Mouse (Mus musculus) lung, postnatal 36 days (tissue): Measurements from ENCODE around the gene Pald1.

Experiments used
- DNase-seq: peaks from one replicate; pipeline ENCODE4 v3.0.0; 2022; ENCODE audit warnings: mixed read lengths

Gene Pald1

GRCm38 (mm10) chr10:61400407-61400806 lies 17.1 kb upstream of the Pald1 start:
- DNase-seq, result no peak

GRCm38 (mm10) chr10:61399156-61399734 lies 15.9 kb upstream of the Pald1 start:
- DNase-seq, result peak; percentile 90

- no peak for DNase-seq
Measured at GRCm38 (mm10) chr10:61398125-61398524, 14.8 kb upstream of the Pald1 start.

- peak; percentile 46 for DNase-seq
Measured at GRCm38 (mm10) chr10:61394476-61395136, 11.3 kb upstream of the Pald1 start.

- no peak for DNase-seq
Measured at GRCm38 (mm10) chr10:61392584-61392983, 9.3 kb upstream of the Pald1 start.

GRCm38 (mm10) chr10:61390148-61390547 lies 6.8 kb upstream of the Pald1 start:
- peak; percentile 73 for DNase-seq

- no peak for DNase-seq
Measured at GRCm38 (mm10) chr10:61389020-61389419, 5.7 kb upstream of the Pald1 start.

GRCm38 (mm10) chr10:61386284-61386683 lies 3.0 kb upstream of the Pald1 start:
- DNase-seq, result peak; percentile 73

- no peak for DNase-seq
Measured at GRCm38 (mm10) chr10:61385174-61385573, 1.8 kb upstream of the Pald1 start.

- DNase-seq, result no peak
Measured at GRCm38 (mm10) chr10:61383715-61384047, 351 bp upstream of the Pald1 start.

GRCm38 (mm10) chr10:61382281-61382731 lies 1.0 kb downstream of the Pald1 start:
- DNase-seq, result peak; percentile 55

GRCm38 (mm10) chr10:61381823-61382222 lies 1.5 kb downstream of the Pald1 start:
- peak; percentile 73 for DNase-seq

- DNase-seq, result peak; percentile 68
Measured at GRCm38 (mm10) chr10:61380186-61380585, 3.1 kb downstream of the Pald1 start.

GRCm38 (mm10) chr10:61379340-61380040 lies 3.8 kb downstream of the Pald1 start:
- no peak for DNase-seq

- no peak for DNase-seq
Measured at GRCm38 (mm10) chr10:61378698-61379097, 4.6 kb downstream of the Pald1 start.

- no peak for DNase-seq
Measured at GRCm38 (mm10) chr10:61378050-61378449, 5.3 kb downstream of the Pald1 start.

GRCm38 (mm10) chr10:61374771-61375481 lies 8.4 kb downstream of the Pald1 start:
- DNase-seq, result peak; percentile 63

GRCm38 (mm10) chr10:61374076-61374475 lies 9.3 kb downstream of the Pald1 start:
- peak; percentile 88 for DNase-seq

GRCm38 (mm10) chr10:61372585-61372923 lies 10.8 kb downstream of the Pald1 start:
- DNase-seq, result peak; percentile 86

- DNase-seq, result no peak
Measured at GRCm38 (mm10) chr10:61371884-61372584, 11.3 kb downstream of the Pald1 start.

GRCm38 (mm10) chr10:61370273-61370979 lies 12.9 kb downstream of the Pald1 start:
- peak; percentile 75 for DNase-seq

- DNase-seq, result no peak
Measured at GRCm38 (mm10) chr10:61369755-61370154, 13.6 kb downstream of the Pald1 start.
